ENCODE assay signal across 20 mouse cellular contexts in genomic region chr19:17781323-17781722, GRCm38 (mm10). TPM values are rescaled to one million over a fixed set of nuclear protein-coding genes. Genes with fewer than 3 reads are reported as not detected.
DNase-seq lines count a peak whose midpoint lies in the region; ATAC-seq lines count a peak whose summit lies in the region.
"Had no signal": no experiment of that assay in that cellular context is flagged by ENCODE, and none has a peak within 500 bp of the region (broad histone marks: within the 10 kb centered on the region; RNA-seq: fewer than 3 reads in every experiment).

No protein-coding gene starts in this region.

- DNase-seq in kidney, adult 11 months: peak; percentile 75
- peak; percentile 83 for DNase-seq in adrenal gland, adult 2 months
- DNase-seq in kidney, postnatal 36 days: peak; percentile 73 to 86
- no peak for DNase-seq in embryo, embryonic 10 days (ENCODE audit: low spot score)
- DNase-seq: cerebellum, adult 11 months; cerebellum, postnatal 25 days; forebrain, postnatal 0 days; left cerebral cortex, postnatal 4 days; liver; lung, embryonic 14.5 days; lung, postnatal 4 days; retina, postnatal 1 day; thymus, postnatal 14 days had no signal

- no peaks in the 10 kb centered on the region for H3K9me3 ChIP-seq in kidney, embryonic 14.5 days (ENCODE audit: control insufficient read depth, low read length)
- no peaks in the 10 kb centered on the region for H3K9me3 ChIP-seq in intestine, embryonic 16.5 days (ENCODE audit: control insufficient read depth, low read length)
- H3K9me3 ChIP-seq in neural tube, embryonic 15.5 days (replicated peaks): no peaks in the 10 kb centered on the region
- H3K9me3 ChIP-seq: embryonic facial prominence, embryonic 15.5 days; G1E; hindbrain, embryonic 10.5 days had no signal

- no peaks in the 10 kb centered on the region for H3K36me3 ChIP-seq in kidney, embryonic 14.5 days (ENCODE audit: control insufficient read depth, insufficient read depth, low read length)
- H3K36me3 ChIP-seq in intestine, embryonic 16.5 days (ENCODE audit: control insufficient read depth, insufficient read depth, low read length): no peaks in the 10 kb centered on the region
- H3K36me3 ChIP-seq in neural tube, embryonic 15.5 days: no peaks in the 10 kb centered on the region
- H3K36me3 ChIP-seq: embryonic facial prominence, embryonic 15.5 days; G1E; hindbrain, embryonic 10.5 days had no signal

- no peaks in the 10 kb centered on the region for H3K4me1 ChIP-seq in kidney, embryonic 14.5 days (ENCODE audit: control insufficient read depth, insufficient read depth, low read length)
- 0 out of 2 replicates have a peak, but pooled peaks cover 7% of the 10 kb centered on the region for H3K4me1 ChIP-seq in intestine, embryonic 16.5 days (ENCODE audit: control insufficient read depth, insufficient read depth, low read length)
- no peaks in the 10 kb centered on the region for H3K4me1 ChIP-seq in neural tube, embryonic 15.5 days
- H3K4me1 ChIP-seq: embryonic facial prominence, embryonic 15.5 days; hindbrain, embryonic 10.5 days had no signal

- 68% methylated on average over 4 of the region's 4 CpGs for WGBS in kidney, embryonic 14.5 days
- 62% methylated on average over 4 of the region's 4 CpGs for WGBS in intestine, embryonic 16.5 days
- 83% methylated on average over 4 of the region's 4 CpGs for WGBS in neural tube, embryonic 15.5 days

- no peak overlapping the region for H3K4me2 ChIP-seq in kidney, embryonic 14.5 days (replicated peaks; ENCODE audit: low read depth, low read length)
- no peak overlapping the region for H3K4me2 ChIP-seq in intestine, embryonic 16.5 days (ENCODE audit: low read depth, low read length)
- no peak overlapping the region for H3K4me2 ChIP-seq in neural tube, embryonic 15.5 days
- H3K4me2 ChIP-seq: embryonic facial prominence, embryonic 15.5 days; lung, embryonic 14.5 days had no signal

- H3K4me3 ChIP-seq in kidney, embryonic 14.5 days (ENCODE audit: low read length): no peak overlapping the region
- H3K4me3 ChIP-seq in intestine, embryonic 16.5 days (ENCODE audit: low read length): no peak overlapping the region
- H3K4me3 ChIP-seq in neural tube, embryonic 15.5 days (replicated peaks): no peak overlapping the region
- H3K4me3 ChIP-seq: embryonic facial prominence, embryonic 15.5 days; hindbrain, embryonic 10.5 days; layer of hippocampus, adult 2 months had no signal

- no peak overlapping the region for H3K27ac ChIP-seq in kidney, embryonic 14.5 days (ENCODE audit: low read depth, low read length)
- peak overlapping the region; percentile 80; the same call in 1 of the 2 replicates for H3K27ac ChIP-seq in intestine, embryonic 16.5 days (ENCODE audit: low read length)
- no peak overlapping the region for H3K27ac ChIP-seq in neural tube, embryonic 15.5 days (replicated peaks)
- H3K27ac ChIP-seq: embryonic facial prominence, embryonic 15.5 days; hindbrain, embryonic 10.5 days; layer of hippocampus, adult 2 months had no signal

- no peak overlapping the region for H3K9ac ChIP-seq in kidney, embryonic 14.5 days (ENCODE audit: low read depth, low read length)
- H3K9ac ChIP-seq in intestine, embryonic 16.5 days (ENCODE audit: low read depth, low read length): no peak overlapping the region
- H3K9ac ChIP-seq in neural tube, embryonic 15.5 days (replicated peaks): no peak overlapping the region
- H3K9ac ChIP-seq: embryonic facial prominence, embryonic 15.5 days; forebrain, postnatal 0 days; lung, embryonic 14.5 days had no signal

- no peaks in the 10 kb centered on the region for H3K27me3 ChIP-seq in kidney, embryonic 14.5 days (ENCODE audit: control insufficient read depth, insufficient read depth, low read length)
- no peaks in the 10 kb centered on the region for H3K27me3 ChIP-seq in intestine, embryonic 16.5 days (replicated peaks; ENCODE audit: control insufficient read depth, insufficient read depth, low read length)
- H3K27me3 ChIP-seq in neural tube, embryonic 15.5 days (replicated peaks): no peaks in the 10 kb centered on the region
- H3K27me3 ChIP-seq: embryonic facial prominence, embryonic 15.5 days had no signal

- ATAC-seq in kidney, embryonic 14.5 days (ENCODE audit: low FRiP score, low TSS enrichment): no peak
- peak; percentile 85 for ATAC-seq in intestine, embryonic 16.5 days
- no peak for ATAC-seq in neural tube, embryonic 15.5 days (ENCODE audit: low FRiP score)

RNA-seq across cellular contexts. Expression of gene Pcsk5, which starts 56.1 kb away (rescaled TPM):
- polyA plus RNA-seq in kidney, embryonic 14.5 days (2014; fragmentation: Nextera tagmentation; extraction: Ambion mirVana): 19.4 and 26.8 TPM in 2 replicates
- 100 to 1,000 TPM; 145 to 165 TPM for total RNA-seq in adrenal gland, adult 2 months (2021)
- 47.6 and 62.0 TPM in 2 replicates for polyA plus RNA-seq in adrenal gland, adult 2 months (2012; rRNA removed)
- 30.2 and 36.9 TPM in 2 replicates for polyA plus RNA-seq in intestine, embryonic 16.5 days (2015; fragmentation: Nextera tagmentation; extraction: Ambion mirVana)
- polyA plus RNA-seq in neural tube, embryonic 15.5 days (2015; fragmentation: Nextera tagmentation; extraction: Ambion mirVana): 11.4 and 13.0 TPM in 2 replicates
- polyA plus RNA-seq: G1E had no signal
